In the genomic region with DNA sequence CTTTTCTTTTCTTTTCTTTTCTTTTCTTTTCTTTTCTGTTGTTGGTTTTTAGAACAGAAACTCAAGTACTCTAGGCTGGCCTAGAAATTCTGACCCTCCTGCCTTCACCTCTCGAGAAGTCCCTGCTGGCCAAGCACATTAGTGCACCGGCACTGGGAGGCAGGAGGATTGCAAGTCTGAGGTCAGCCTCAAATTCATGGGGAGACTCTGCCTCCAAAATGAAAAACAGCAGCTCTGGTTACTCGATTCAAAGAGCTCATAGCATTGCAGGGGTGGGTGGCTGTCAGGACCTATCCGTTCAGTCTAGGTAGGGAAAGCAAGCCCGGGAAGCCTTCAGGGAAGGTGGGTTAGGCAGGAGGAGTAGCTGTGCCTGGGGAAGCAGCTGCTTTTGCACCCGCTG, we compare ENCODE assay signal across 9 mouse cellular contexts. TPM values are rescaled to one million over a fixed set of nuclear protein-coding genes. Genes with fewer than 3 reads are reported as not detected.
DNase-seq lines count a peak whose midpoint lies in the region; ATAC-seq and TF ChIP-seq lines count a peak whose summit lies in the region.
"Had no signal": no experiment of that assay in that cellular context is flagged by ENCODE, and none has a peak within 500 bp of the region (broad histone marks: within the 10 kb centered on the region; RNA-seq: fewer than 3 reads in every experiment).

No protein-coding gene starts in this region.

- ATAC-seq in heart, postnatal 0 days (ENCODE audit: insufficient read depth, low read depth) = no peak
- no peak for ATAC-seq in hindbrain, postnatal 0 days
- ATAC-seq in neural tube, embryonic 12.5 days (ENCODE audit: low FRiP score, low read depth) = peak; percentile 21; the same call in 1 of the 2 replicates

- no peak overlapping the region for H3K4me3 ChIP-seq in heart, postnatal 0 days (ENCODE audit: low read depth, low read length)
- peak overlapping the region; percentile 21; the same call in 1 of the 2 replicates for H3K4me3 ChIP-seq in embryonic facial prominence, embryonic 10.5 days
- H3K4me3 ChIP-seq in hindbrain, postnatal 0 days (ENCODE audit: low read length) = no peak overlapping the region
- no peak overlapping the region for H3K4me3 ChIP-seq in neural tube, embryonic 12.5 days

- intact Hi-C loops in left cerebral cortex, postnatal 14 days (cut with DNase I) = no loop called here

- no peaks in the 10 kb centered on the region for H3K27me3 ChIP-seq in heart, postnatal 0 days (ENCODE audit: control insufficient read depth, insufficient read depth, low read length)
- H3K27me3 ChIP-seq in embryonic facial prominence, embryonic 10.5 days (replicated peaks; ENCODE audit: low read depth, poor library complexity, severe bottlenecking) = peaks cover 65% of the 10 kb centered on the region
- no peaks in the 10 kb centered on the region for H3K27me3 ChIP-seq in hindbrain, postnatal 0 days (ENCODE audit: insufficient read depth, low read length)
- no peaks in the 10 kb centered on the region for H3K27me3 ChIP-seq in neural tube, embryonic 12.5 days (replicated peaks)

- H3K4me1 ChIP-seq in heart, postnatal 0 days (ENCODE audit: control insufficient read depth, insufficient read depth) = peaks cover 13% of the 10 kb centered on the region; the same call in 1 of the 2 replicates
- H3K4me1 ChIP-seq in embryonic facial prominence, embryonic 10.5 days = peaks cover 49% of the 10 kb centered on the region
- H3K4me1 ChIP-seq in hindbrain, postnatal 0 days (ENCODE audit: insufficient read depth, low read length) = peaks cover 13% of the 10 kb centered on the region
- H3K4me1 ChIP-seq in neural tube, embryonic 12.5 days = peaks cover 14% of the 10 kb centered on the region

- TF ChIP-seq CTCF in heart, postnatal 0 days (IDR thresholded peaks at IDR 0.05; ENCODE audit: low read depth) = no peak
- TF ChIP-seq CTCF in hindbrain, postnatal 0 days (IDR thresholded peaks at IDR 0.05; ENCODE audit: low read depth) = peak; percentile 36

- no peak for TF ChIP-seq EP300 in heart, postnatal 0 days (IDR thresholded peaks at IDR 0.05; ENCODE audit: low read depth)

- no peak overlapping the region for H3K4me2 ChIP-seq in heart, postnatal 0 days (ENCODE audit: low read depth, low read length)
- H3K4me2 ChIP-seq in hindbrain, postnatal 0 days (ENCODE audit: low read depth, low read length) = no peak overlapping the region
- H3K4me2 ChIP-seq in neural tube, embryonic 12.5 days (replicated peaks) = no peak overlapping the region

- peaks cover 46% of the 10 kb centered on the region for H3K36me3 ChIP-seq in heart, postnatal 0 days (replicated peaks; ENCODE audit: control insufficient read depth, insufficient read depth, low read length)
- H3K36me3 ChIP-seq in embryonic facial prominence, embryonic 10.5 days (replicated peaks) = peaks cover 47% of the 10 kb centered on the region
- peaks cover 22% of the 10 kb centered on the region; the same call in 1 of the 2 replicates for H3K36me3 ChIP-seq in hindbrain, postnatal 0 days (ENCODE audit: insufficient read depth, low read length)
- peaks cover 32% of the 10 kb centered on the region for H3K36me3 ChIP-seq in neural tube, embryonic 12.5 days
- H3K36me3 ChIP-seq: G1E had no signal

- H3K9ac ChIP-seq in heart, postnatal 0 days (replicated peaks; ENCODE audit: low read depth, low read length) = no peak overlapping the region
- H3K9ac ChIP-seq in hindbrain, postnatal 0 days (replicated peaks; ENCODE audit: low read length) = no peak overlapping the region
- no peak overlapping the region for H3K9ac ChIP-seq in neural tube, embryonic 12.5 days

- DNase-seq in heart, postnatal 0 days (ENCODE audit: low spot score) = no peak
- no peak for DNase-seq in heart, adult 8-10 months (ENCODE audit: low spot score)
- DNase-seq in embryonic facial prominence, embryonic 10.5 days (ENCODE audit: low spot score) = peak; percentile 55
- DNase-seq in hindbrain, postnatal 0 days (ENCODE audit: low spot score) = no peak
- DNase-seq in left cerebral cortex, postnatal 14 days (ENCODE audit: low spot score in 2 of 2) = no peak
- DNase-seq in left cerebral cortex, adult 9 months (ENCODE audit: low spot score in 2 of 2) = no peak
- DNase-seq: layer of hippocampus, adult 9-11 months had no signal

- H3K27ac ChIP-seq in heart, postnatal 0 days (ENCODE audit: low read depth) = peak overlapping the region; percentile 47; the same call in 1 of the 2 replicates
- peak overlapping the region; percentile 69 for H3K27ac ChIP-seq in embryonic facial prominence, embryonic 10.5 days (replicated peaks)
- peak overlapping the region; percentile 41; the same call in 1 of the 2 replicates for H3K27ac ChIP-seq in hindbrain, postnatal 0 days
- no peak overlapping the region; the same call in 1 of the 2 replicates for H3K27ac ChIP-seq in neural tube, embryonic 12.5 days

- no peaks in the 10 kb centered on the region for H3K9me3 ChIP-seq in heart, postnatal 0 days (replicated peaks; ENCODE audit: control insufficient read depth, low read length)
- no peaks in the 10 kb centered on the region for H3K9me3 ChIP-seq in embryonic facial prominence, embryonic 10.5 days
- no peaks in the 10 kb centered on the region for H3K9me3 ChIP-seq in hindbrain, postnatal 0 days (ENCODE audit: low read length)
- H3K9me3 ChIP-seq in neural tube, embryonic 12.5 days = no peaks in the 10 kb centered on the region
- H3K9me3 ChIP-seq: G1E had no signal

- 55% methylated on average over 6 of the region's 6 CpGs for WGBS in heart, postnatal 0 days
- WGBS in embryonic facial prominence, embryonic 10.5 days = 40% methylated on average over 6 of the region's 6 CpGs
- WGBS in hindbrain, postnatal 0 days = 47% methylated on average over 6 of the region's 6 CpGs
- WGBS in neural tube, embryonic 12.5 days = 45% methylated on average over 6 of the region's 6 CpGs

RNA-seq across cellular contexts. Expression of a gene that starts 37.0 kb away (rescaled TPM):
- total RNA-seq in heart, postnatal 0 days (2014; rRNA removed; ENCODE audit: low replicate concordance) = 31.7 and 32.8 TPM in 2 replicates
- 71.5 and 76.0 TPM in 2 replicates for polyA plus RNA-seq in heart, postnatal 0 days (2015; fragmentation: Nextera tagmentation; extraction: Ambion mirVana)
- 10 to 100 TPM; 46.0 to 59.4 (median 50.9) TPM for total RNA-seq in heart, adult 8-10 months (2022)
- 160 and 179 TPM in 2 replicates for polyA plus RNA-seq in embryonic facial prominence, embryonic 10.5 days (2016; fragmentation: Nextera tagmentation; extraction: Ambion mirVana)
- 81.8 and 90.3 TPM in 2 replicates for total RNA-seq in hindbrain, postnatal 0 days (2014; rRNA removed)
- 133 and 134 TPM in 2 replicates for polyA plus RNA-seq in hindbrain, postnatal 0 days (2015; fragmentation: Nextera tagmentation; extraction: Ambion mirVana)
- polyA plus RNA-seq in neural tube, embryonic 12.5 days (2016; fragmentation: Nextera tagmentation; extraction: Ambion mirVana) = 146 and 175 TPM in 2 replicates
- total RNA-seq in left cerebral cortex, postnatal 14 days (2021) = 100 to 1,000 TPM; 337 to 343 TPM
